Mouse (Mus musculus): ENCODE results near the gene Methig1. TPM values are rescaled to one million over a fixed set of nuclear protein-coding genes. Genes with fewer than 3 reads are reported as not detected.
"Not testable (repeated sequence)": the region's sequence is repeated elsewhere in the genome, so short reads cannot be mapped to it uniquely, and the experiment has no call there.

Gene Methig1
- polyA plus RNA-seq, 1 experiment from 2014 or later, result 0.17 TPM

DNA sequence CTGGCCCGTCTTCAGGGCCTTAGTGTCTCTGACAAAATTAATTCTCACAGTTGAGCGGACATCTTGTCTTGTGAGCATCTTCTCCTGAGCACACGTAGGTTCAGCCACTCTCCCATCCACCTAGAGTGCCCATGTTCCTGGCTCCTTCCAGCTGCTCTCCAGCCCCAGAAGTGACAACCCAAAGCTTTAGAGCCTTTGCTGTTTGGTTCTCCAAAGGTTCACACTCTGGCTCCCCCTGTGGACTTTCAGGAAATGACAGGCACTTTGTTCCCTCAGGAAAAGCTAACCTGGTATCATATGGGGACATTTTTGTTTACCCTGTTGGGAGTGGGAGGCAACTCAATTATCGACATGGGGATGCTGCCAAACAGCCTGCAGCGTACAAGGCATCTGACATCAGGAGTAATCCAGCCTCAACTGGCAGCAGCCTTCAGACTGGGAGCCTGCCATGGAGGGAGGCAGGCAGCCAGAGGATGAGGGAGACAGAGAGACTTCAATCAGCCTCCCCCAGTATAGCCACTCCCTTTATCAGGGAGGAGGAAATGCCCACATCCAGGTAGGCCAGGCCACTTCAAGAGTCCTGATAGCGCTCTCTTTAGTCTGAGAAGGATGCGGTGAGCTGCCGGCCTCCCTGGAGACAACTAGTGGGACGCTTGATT is 25.0 kb downstream of the Methig1 start:
- H3K4me3 ChIP-seq (replicated peaks); H3K36me3 ChIP-seq (replicated peaks); ATAC-seq (ENCODE audit: insufficient read depth); H3K27me3 ChIP-seq; H3K27ac ChIP-seq (replicated peaks); H3K4me1 ChIP-seq (replicated peaks); H3K9ac ChIP-seq; H3K9me3 ChIP-seq (replicated peaks); H3K4me2 ChIP-seq: not testable (repeated sequence)
- 17% methylated on average over 3 of the region's 9 CpGs for WGBS (ENCODE audit: insufficient replicate concordance)

DNA sequence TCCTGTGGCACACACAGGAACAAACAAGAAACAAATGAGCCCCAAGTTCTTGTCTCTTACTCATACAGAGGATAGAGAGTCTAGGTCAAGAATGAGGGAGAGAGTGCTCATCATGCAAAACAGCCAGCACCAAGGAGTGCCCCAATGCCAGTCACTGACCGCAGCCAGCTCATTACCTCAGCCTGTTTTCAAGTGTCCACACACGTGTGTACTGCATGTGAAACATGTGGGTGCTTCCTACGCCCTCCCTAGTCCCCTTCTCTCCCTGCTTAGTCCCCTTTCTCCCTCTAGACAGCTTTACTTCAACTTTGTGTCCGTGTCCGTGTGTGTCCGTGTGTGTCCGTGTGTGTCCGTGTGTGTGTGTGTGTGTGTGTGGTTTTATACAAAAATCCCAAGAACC is 26.7 kb downstream of the Methig1 start:
- Histone ChIP-seq H3K27me3 (no peaks in the 10 kb centered on the region; the same call in 1 of the 2 replicates), H3K36me3 (replicated peaks) (no peaks in the 10 kb centered on the region), H3K9ac (no peak overlapping the region), H3K4me1 (replicated peaks) (no peaks in the 10 kb centered on the region), H3K4me3 (replicated peaks) (no peak overlapping the region), H3K9me3 (replicated peaks) (no peaks in the 10 kb centered on the region), H3K4me2 (no peak overlapping the region), H3K27ac (replicated peaks) (no peak overlapping the region)
- 72% methylated on average over 8 of the region's 8 CpGs for WGBS (ENCODE audit: insufficient replicate concordance)
- ATAC-seq (ENCODE audit: insufficient read depth), result no peak

DNA sequence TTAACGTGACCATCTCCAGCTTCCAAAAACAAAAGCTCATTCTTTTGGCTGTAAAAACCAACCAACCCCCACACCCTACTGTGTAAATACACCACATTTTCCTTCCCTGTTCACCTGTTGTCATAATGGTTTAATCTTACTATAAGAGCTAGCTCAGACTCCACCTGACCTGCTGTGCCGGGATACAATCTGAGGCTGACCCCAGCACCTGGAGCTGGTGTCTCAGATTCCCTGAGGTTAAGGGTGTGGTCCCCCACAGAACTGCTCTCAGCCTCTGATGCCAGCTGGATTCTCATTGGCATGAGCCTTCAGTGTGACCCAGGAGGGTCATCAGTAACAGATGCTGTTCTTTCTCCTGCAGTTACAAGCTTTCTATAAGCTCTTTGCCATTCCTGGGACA is 27.2 kb downstream of the Methig1 start:
- Histone ChIP-seq H3K27me3 (no peaks in the 10 kb centered on the region; the same call in 1 of the 2 replicates), H3K4me3 (replicated peaks) (no peak overlapping the region), H3K36me3 (replicated peaks) (no peaks in the 10 kb centered on the region), H3K9ac (no peak overlapping the region), H3K4me2 (no peak overlapping the region), H3K27ac (replicated peaks) (no peak overlapping the region), H3K4me1 (replicated peaks) (no peaks in the 10 kb centered on the region), H3K9me3 (replicated peaks) (no peaks in the 10 kb centered on the region)
- ATAC-seq (ENCODE audit: insufficient read depth), result no peak
- WGBS (ENCODE audit: insufficient replicate concordance), result 45% methylated on average over 2 of the region's 2 CpGs

DNA sequence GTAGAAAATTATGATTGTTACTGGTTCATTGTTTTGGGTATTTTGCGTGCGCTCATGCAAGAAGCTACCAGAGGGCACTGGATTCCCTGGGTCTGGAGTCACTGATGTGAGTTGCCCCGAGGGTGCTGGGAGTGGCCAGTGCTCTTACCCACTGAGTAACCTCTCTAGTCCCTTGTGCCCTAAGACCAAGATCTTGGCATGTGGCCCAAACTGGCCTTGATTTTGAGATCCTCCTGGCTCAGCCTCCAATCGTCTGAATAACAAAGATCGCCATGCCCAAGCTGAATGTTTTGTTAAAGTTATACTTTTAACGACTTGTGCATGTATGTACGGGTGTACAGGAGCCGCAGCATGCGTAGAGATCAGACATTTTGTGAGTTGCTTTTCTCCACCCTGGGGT is 32.8 kb downstream of the Methig1 start:
- 82% methylated on average over 9 of the region's 9 CpGs for WGBS (ENCODE audit: insufficient replicate concordance)
- no peak overlapping the region for H3K27ac ChIP-seq (replicated peaks)
- H3K9ac ChIP-seq, result no peak overlapping the region
- no peak for ATAC-seq (ENCODE audit: insufficient read depth)
- no peaks in the 10 kb centered on the region; the same call in 1 of the 2 replicates for H3K27me3 ChIP-seq
- H3K4me1 ChIP-seq (replicated peaks), result peaks cover 24% of the 10 kb centered on the region
- peaks cover 7% of the 10 kb centered on the region for H3K36me3 ChIP-seq (replicated peaks)
- H3K9me3 ChIP-seq (replicated peaks), result no peaks in the 10 kb centered on the region
- H3K4me2 ChIP-seq, result no peak overlapping the region
- H3K4me3 ChIP-seq (replicated peaks), result no peak overlapping the region

DNA sequence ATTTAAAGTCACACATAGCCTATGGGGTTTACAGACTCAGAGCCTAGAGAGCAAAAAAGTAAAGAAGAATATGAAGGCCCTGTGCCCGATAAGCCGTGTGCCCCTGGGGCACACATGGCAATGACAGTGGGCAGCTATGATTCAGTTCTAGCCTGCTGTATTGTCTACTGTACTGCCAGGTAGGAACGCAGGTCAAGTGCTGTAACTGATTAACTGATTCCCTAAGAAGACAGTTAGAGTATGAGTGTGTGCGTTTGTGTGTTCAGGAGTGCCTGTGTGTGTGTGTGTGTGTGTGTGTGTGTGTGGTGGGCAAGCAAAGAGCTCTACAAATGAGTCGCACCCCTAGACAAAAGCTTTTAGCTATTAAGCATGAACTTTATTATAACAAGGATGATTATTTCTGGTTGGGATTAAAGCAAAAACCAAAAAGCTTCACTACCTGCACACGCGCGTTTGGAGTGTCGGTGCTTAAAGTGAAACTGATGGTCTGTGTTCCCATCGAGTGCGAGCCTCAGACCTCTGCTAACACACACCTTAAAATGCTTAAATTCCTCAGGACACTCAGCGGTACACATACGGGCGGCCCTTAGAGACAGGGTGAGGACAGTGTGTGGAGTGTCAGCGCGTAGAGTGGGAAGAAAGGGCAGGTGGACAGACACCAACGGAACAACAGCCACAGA is 34.7 kb downstream of the Methig1 start:
- WGBS (ENCODE audit: insufficient replicate concordance), result 82% methylated on average over 17 of the region's 17 CpGs
- no peak overlapping the region for H3K9ac ChIP-seq
- 0 out of 2 replicates have a peak overlapping the region, but pooled peaks have one; percentile 2 for H3K27ac ChIP-seq (replicated peaks)

DNA sequence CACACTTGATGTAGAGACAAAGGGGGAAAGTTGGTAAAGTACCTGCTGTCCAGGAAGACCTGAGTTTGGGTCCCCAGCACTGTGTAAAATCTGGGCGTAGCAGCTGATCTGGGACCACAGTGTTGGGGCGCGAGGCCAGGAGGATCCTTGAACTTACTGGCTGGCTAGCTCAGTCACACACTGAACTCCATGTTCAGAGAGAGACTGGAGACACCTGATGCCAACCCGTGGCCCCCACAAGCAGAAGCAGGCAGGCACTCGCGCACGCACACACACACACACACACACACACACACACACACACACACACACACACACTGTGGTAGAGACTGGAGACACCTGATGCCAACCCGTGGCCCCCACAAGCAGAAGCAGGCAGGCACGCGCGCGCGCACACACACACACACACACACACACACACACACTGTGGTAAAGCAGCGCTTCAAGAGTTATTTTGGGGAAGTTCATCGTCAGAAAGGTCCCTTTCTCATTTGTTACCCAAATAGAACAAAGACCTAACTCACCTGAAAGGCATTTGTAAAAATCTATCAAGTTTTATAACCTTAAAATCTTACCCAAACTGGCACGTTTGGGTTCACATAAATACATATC is 35.4 kb downstream of the Methig1 start:
- peaks cover 24% of the 10 kb centered on the region for H3K36me3 ChIP-seq (replicated peaks)
- H3K4me2 ChIP-seq, result no peak overlapping the region
- no peak overlapping the region for H3K27ac ChIP-seq (replicated peaks)
- no peaks in the 10 kb centered on the region for H3K9me3 ChIP-seq (replicated peaks)
- no peak for ATAC-seq (ENCODE audit: insufficient read depth)
- peaks cover 50% of the 10 kb centered on the region for H3K4me1 ChIP-seq (replicated peaks)
- no peaks in the 10 kb centered on the region for H3K27me3 ChIP-seq
- H3K9ac ChIP-seq, result no peak overlapping the region
- H3K4me3 ChIP-seq (replicated peaks), result no peak overlapping the region
- 70% methylated on average over 16 of the region's 16 CpGs for WGBS (ENCODE audit: insufficient replicate concordance)

More for the DNA sequence above, 34.7 kb downstream of the Methig1 start:
- no peak for ATAC-seq (ENCODE audit: insufficient read depth)
- peaks cover 18% of the 10 kb centered on the region for H3K36me3 ChIP-seq (replicated peaks)
- no peak overlapping the region for H3K4me3 ChIP-seq (replicated peaks)
- H3K9me3 ChIP-seq (replicated peaks), result no peaks in the 10 kb centered on the region
- no peaks in the 10 kb centered on the region for H3K27me3 ChIP-seq
- H3K4me2 ChIP-seq, result no peak overlapping the region
- H3K4me1 ChIP-seq (replicated peaks), result peaks cover 44% of the 10 kb centered on the region

DNA sequence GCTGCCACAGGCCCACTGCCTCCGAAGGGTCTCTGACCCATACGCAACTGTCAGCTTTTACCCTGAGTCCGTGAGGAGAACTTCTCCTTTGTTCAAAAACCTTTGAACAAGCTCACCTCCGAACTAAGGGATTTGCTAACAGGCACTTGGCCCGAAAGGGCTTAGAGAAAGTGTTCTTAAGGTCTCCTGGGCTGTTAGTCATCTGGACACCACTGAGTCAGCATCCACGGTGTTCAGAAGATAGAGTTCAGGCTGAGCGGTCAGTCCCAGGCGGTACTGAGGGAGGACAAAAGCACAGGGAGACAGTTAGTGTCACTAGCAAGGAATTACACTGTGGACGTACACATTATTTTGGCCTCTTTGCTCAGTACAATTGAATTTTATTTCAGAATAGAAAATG is 35.9 kb downstream of the Methig1 start:
- Histone ChIP-seq H3K9ac (no peak overlapping the region), H3K27me3 (no peaks in the 10 kb centered on the region), H3K9me3 (replicated peaks) (no peaks in the 10 kb centered on the region), H3K4me2 (no peak overlapping the region), H3K4me1 (replicated peaks) (peaks cover 51% of the 10 kb centered on the region), H3K27ac (replicated peaks) (no peak overlapping the region), H3K4me3 (replicated peaks) (no peak overlapping the region), H3K36me3 (replicated peaks) (peaks cover 30% of the 10 kb centered on the region)
- WGBS (ENCODE audit: insufficient replicate concordance), result 83% methylated on average over 9 of the region's 9 CpGs
- no peak for ATAC-seq (ENCODE audit: insufficient read depth)

DNA sequence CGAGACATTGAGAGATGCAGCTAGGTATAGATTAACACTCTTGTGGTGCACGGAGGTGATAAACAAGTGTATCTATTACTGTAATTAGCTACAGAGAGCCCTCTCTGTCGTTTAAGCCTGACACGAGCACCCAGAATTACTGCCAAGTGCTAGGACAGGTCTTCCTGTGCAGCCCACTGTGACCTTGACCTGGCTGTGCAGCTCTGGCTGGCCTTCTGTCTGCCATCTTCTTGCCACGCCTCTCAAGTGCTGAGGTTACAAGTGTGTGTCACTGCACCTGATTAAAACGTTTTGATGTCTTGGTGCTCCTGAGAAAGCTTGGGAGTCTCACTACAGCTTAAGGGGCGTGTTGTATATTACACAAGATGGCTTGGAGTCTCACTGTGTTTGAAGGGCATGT is 38.1 kb downstream of the Methig1 start:
- H3K27ac ChIP-seq (replicated peaks), result peak overlapping the region; percentile 73
- H3K9ac ChIP-seq, result no peak overlapping the region
- H3K9me3 ChIP-seq (replicated peaks), result no peaks in the 10 kb centered on the region
- no peaks in the 10 kb centered on the region for H3K27me3 ChIP-seq
- peak; percentile 50 for ATAC-seq (ENCODE audit: insufficient read depth)
- peak overlapping the region; percentile 50 for H3K4me2 ChIP-seq
- H3K4me1 ChIP-seq (replicated peaks), result peaks cover 51% of the 10 kb centered on the region
- 29% methylated on average over 7 of the region's 7 CpGs for WGBS (ENCODE audit: insufficient replicate concordance)
- H3K4me3 ChIP-seq (replicated peaks), result no peak overlapping the region
- peaks cover 51% of the 10 kb centered on the region for H3K36me3 ChIP-seq (replicated peaks)

DNA sequence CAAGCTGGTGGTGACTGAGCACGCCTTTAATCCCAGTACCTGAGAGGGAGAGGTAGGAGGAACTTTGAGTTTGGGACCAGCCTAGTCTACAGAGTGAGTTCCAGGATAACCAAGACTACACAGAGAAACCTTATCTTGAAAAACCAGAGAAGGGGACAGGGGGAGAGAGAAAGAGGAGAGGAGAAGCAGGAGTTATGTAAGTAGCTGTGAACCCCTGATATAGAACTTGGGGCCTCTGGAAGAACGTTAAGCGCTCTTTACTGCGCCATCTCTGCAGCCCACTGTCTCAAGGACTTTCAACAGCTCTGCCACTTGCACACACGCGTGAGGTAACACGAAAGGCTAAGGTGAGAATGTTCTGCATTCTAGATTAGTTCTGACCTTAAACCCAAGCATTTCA is 38.6 kb downstream of the Methig1 start:
- Histone ChIP-seq H3K27me3 (no peaks in the 10 kb centered on the region), H3K9ac (no peak overlapping the region), H3K36me3 (replicated peaks) (peaks cover 57% of the 10 kb centered on the region), H3K4me2 (peak overlapping the region; percentile 50), H3K27ac (replicated peaks) (peak overlapping the region; percentile 73), H3K4me1 (replicated peaks) (peaks cover 51% of the 10 kb centered on the region), H3K4me3 (replicated peaks) (no peak overlapping the region), H3K9me3 (replicated peaks) (no peaks in the 10 kb centered on the region)
- 19% methylated on average over 7 of the region's 7 CpGs for WGBS (ENCODE audit: insufficient replicate concordance)
- ATAC-seq (ENCODE audit: insufficient read depth), result peak; percentile 86

DNA sequence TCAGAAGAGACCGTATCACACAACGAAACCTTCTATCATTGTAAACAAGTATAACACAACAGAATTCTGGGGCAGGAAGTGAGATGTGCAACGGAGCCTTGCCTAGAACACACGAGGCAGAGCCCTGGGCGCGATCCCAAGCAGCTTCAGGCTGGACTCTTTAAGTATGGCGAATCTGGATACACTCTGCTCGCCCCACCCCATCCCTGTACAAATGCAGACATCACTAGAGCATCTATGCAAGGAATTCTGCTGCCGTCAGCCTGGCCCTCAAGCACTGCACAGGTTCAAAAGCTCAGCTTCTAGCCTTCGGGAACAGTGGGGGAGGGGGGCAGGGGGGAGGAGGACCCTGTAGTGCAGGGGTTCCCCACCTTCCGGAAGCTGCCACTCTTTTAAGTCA is 40.1 kb downstream of the Methig1 start:
- no peaks in the 10 kb centered on the region for H3K9me3 ChIP-seq (replicated peaks)
- peaks cover 71% of the 10 kb centered on the region for H3K36me3 ChIP-seq (replicated peaks)
- no peak for ATAC-seq (ENCODE audit: insufficient read depth)
- H3K4me1 ChIP-seq (replicated peaks), result peaks cover 47% of the 10 kb centered on the region
- peak overlapping the region; percentile 73; the same call in 1 of the 2 replicates for H3K27ac ChIP-seq (replicated peaks)
- H3K9ac ChIP-seq, result no peak overlapping the region
- 85% methylated on average over 11 of the region's 11 CpGs for WGBS (ENCODE audit: insufficient replicate concordance)
- no peaks in the 10 kb centered on the region for H3K27me3 ChIP-seq
- H3K4me3 ChIP-seq (replicated peaks), result no peak overlapping the region
- no peak overlapping the region for H3K4me2 ChIP-seq

DNA sequence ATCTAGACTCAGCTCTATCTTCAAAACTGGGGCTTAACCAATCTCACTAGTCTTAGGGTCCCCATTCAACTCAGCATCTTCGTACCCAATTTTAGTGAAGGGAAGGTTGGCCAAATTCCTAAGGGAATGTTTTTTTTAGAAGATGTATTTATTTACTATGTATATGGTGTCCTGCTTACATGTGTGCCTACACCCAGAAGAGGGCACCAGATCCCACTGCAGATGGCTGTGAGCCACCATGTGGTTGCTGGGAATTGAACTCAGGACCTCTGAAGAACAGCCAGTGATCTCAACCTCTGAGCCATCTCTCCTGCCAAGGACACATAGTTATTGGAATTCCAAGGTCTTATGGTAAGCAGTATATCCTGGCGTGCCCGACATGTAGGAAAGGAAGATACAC is 42.6 kb downstream of the Methig1 start:
- peaks cover 91% of the 10 kb centered on the region for H3K36me3 ChIP-seq (replicated peaks)
- no peak overlapping the region for H3K27ac ChIP-seq (replicated peaks)
- H3K4me1 ChIP-seq (replicated peaks), result peaks cover 29% of the 10 kb centered on the region
- H3K27me3 ChIP-seq, result no peaks in the 10 kb centered on the region
- H3K9me3 ChIP-seq (replicated peaks), result no peaks in the 10 kb centered on the region
- no peak overlapping the region for H3K4me2 ChIP-seq
- no peak for ATAC-seq (ENCODE audit: insufficient read depth)
- WGBS (ENCODE audit: insufficient replicate concordance), result 94% methylated on average over 3 of the region's 3 CpGs
- no peak overlapping the region for H3K9ac ChIP-seq
- H3K4me3 ChIP-seq (replicated peaks), result no peak overlapping the region

Measured in liver, embryonic 15.5 days (tissue).